Mouse (Mus musculus) erythroblast, embryonic 14.5 days (primary cell): ENCODE measurements around the gene Rbfox1. TPM values are rescaled to one million over a fixed set of nuclear protein-coding genes. Genes with fewer than 3 reads are reported as not detected.

Experiments
- H3K27me3 ChIP-seq: 2 replicates; pipeline ENCODE4 v1.6.1; 2012; ENCODE audit warnings: inconsistent platforms; ENCODE audit not compliant: control insufficient read depth
- H3K36me3 ChIP-seq: 2 replicates; pipeline ENCODE4 v1.6.1; 2012; ENCODE audit warnings: mild to moderate bottlenecking, inconsistent platforms; ENCODE audit not compliant: control insufficient read depth
- H3K4me1 ChIP-seq: 2 replicates; pipeline ENCODE4 v1.6.1; 2012; ENCODE audit warnings: inconsistent platforms; ENCODE audit not compliant: control insufficient read depth
- H3K4me3 ChIP-seq: replicated peaks from 2 replicates; pipeline ENCODE3; 2012; ENCODE audit warnings: moderate library complexity, mild to moderate bottlenecking, inconsistent platforms
- H3K9me3 ChIP-seq: 2 replicates; pipeline ENCODE4 v1.6.1; 2012; ENCODE audit warnings: low read length, inconsistent platforms, mixed read lengths; ENCODE audit not compliant: control insufficient read depth
- GATA1 ChIP-seq: IDR thresholded peaks from 2 replicates; pipeline ENCODE4 v1.6.1; 2012; ENCODE audit warnings: low read length, inconsistent platforms, mixed read lengths
- TAL1 ChIP-seq: IDR thresholded peaks from 3 replicates; pipeline ENCODE4 v1.6.1; 2012; ENCODE audit warnings: low read length, inconsistent platforms, mixed read lengths
- polyA plus RNA-seq: library from polyadenylated mRNA; stranded (reverse); fragments of >175 nt; gene quantifications from 2 replicates; pipeline ENCODE4 v1.2.3, GENCODE M21; 2012

Rbfox1 gene
- polyA plus RNA-seq, 1 experiment = not detected

- Histone ChIP-seq H3K36me3 (no peaks in the 10 kb centered on the region), H3K4me1 (no peaks in the 10 kb centered on the region), H3K27me3 (no peaks in the 10 kb centered on the region), H3K4me3 (no peak overlapping the region), H3K9me3 (no peaks in the 10 kb centered on the region)
- TF ChIP-seq TAL1 = no peak
- TF ChIP-seq GATA1 = no peak
Measured at GRCm38 (mm10) chr16:7047421-7047820, 1162.3 kb downstream of the Rbfox1 start.

- Histone ChIP-seq H3K4me1 (no peaks in the 10 kb centered on the region), H3K36me3 (no peaks in the 10 kb centered on the region), H3K27me3 (no peaks in the 10 kb centered on the region), H3K4me3 (no peak overlapping the region), H3K9me3 (no peaks in the 10 kb centered on the region)
- no peak for TF ChIP-seq GATA1
- no peak for TF ChIP-seq TAL1
Measured at GRCm38 (mm10) chr16:7049162-7049971, 1164.2 kb downstream of the Rbfox1 start.

- Histone ChIP-seq H3K36me3 (no peaks in the 10 kb centered on the region), H3K9me3 (no peaks in the 10 kb centered on the region), H3K27me3 (no peaks in the 10 kb centered on the region), H3K4me3 (no peak overlapping the region), H3K4me1 (no peaks in the 10 kb centered on the region)
- TF ChIP-seq TAL1 = no peak
- TF ChIP-seq GATA1 = no peak
Measured at GRCm38 (mm10) chr16:7050945-7051344, 1165.8 kb downstream of the Rbfox1 start.

GRCm38 (mm10) chr16:7051991-7052390, 1166.8 kb downstream of the Rbfox1 start:
- no peaks in the 10 kb centered on the region for H3K9me3 ChIP-seq
- TF ChIP-seq TAL1 = no peak
- no peak for TF ChIP-seq GATA1
- H3K4me1 ChIP-seq = no peaks in the 10 kb centered on the region
- H3K27me3 ChIP-seq = no peaks in the 10 kb centered on the region
- H3K36me3 ChIP-seq = no peaks in the 10 kb centered on the region
- H3K4me3 ChIP-seq = no peak overlapping the region

GRCm38 (mm10) chr16:7052408-7052807, 1167.3 kb downstream of the Rbfox1 start:
- Histone ChIP-seq H3K36me3 (no peaks in the 10 kb centered on the region), H3K9me3 (no peaks in the 10 kb centered on the region)
- TF ChIP-seq TAL1 (no peak), GATA1 (no peak)

GRCm38 (mm10) chr16:7057789-7058188, 1172.6 kb downstream of the Rbfox1 start:
- H3K4me3 ChIP-seq = no peak overlapping the region
- H3K36me3 ChIP-seq = no peaks in the 10 kb centered on the region
- no peak for TF ChIP-seq GATA1
- no peak for TF ChIP-seq TAL1
- no peaks in the 10 kb centered on the region for H3K27me3 ChIP-seq
- no peaks in the 10 kb centered on the region for H3K4me1 ChIP-seq
- H3K9me3 ChIP-seq = no peaks in the 10 kb centered on the region

More at GRCm38 (mm10) chr16:7052408-7052807, 1167.3 kb downstream of the Rbfox1 start:
- no peaks in the 10 kb centered on the region for H3K27me3 ChIP-seq
- no peak overlapping the region for H3K4me3 ChIP-seq
- H3K4me1 ChIP-seq = no peaks in the 10 kb centered on the region

GRCm38 (mm10) chr16:7058556-7058955, 1173.4 kb downstream of the Rbfox1 start:
- TF ChIP-seq TAL1 (no peak), GATA1 (no peak)
- Histone ChIP-seq H3K36me3 (no peaks in the 10 kb centered on the region), H3K4me1 (no peaks in the 10 kb centered on the region), H3K4me3 (no peak overlapping the region), H3K27me3 (no peaks in the 10 kb centered on the region), H3K9me3 (no peaks in the 10 kb centered on the region)

GRCm38 (mm10) chr16:7059596-7059995, 1174.4 kb downstream of the Rbfox1 start:
- TF ChIP-seq TAL1 (no peak), GATA1 (no peak)
- H3K4me1 ChIP-seq = no peaks in the 10 kb centered on the region
- no peak overlapping the region for H3K4me3 ChIP-seq
- H3K9me3 ChIP-seq = no peaks in the 10 kb centered on the region
- no peaks in the 10 kb centered on the region for H3K27me3 ChIP-seq
- H3K36me3 ChIP-seq = no peaks in the 10 kb centered on the region

- no peak overlapping the region for H3K4me3 ChIP-seq
- H3K9me3 ChIP-seq = no peaks in the 10 kb centered on the region
- H3K36me3 ChIP-seq = no peaks in the 10 kb centered on the region
- TF ChIP-seq GATA1 = no peak
- TF ChIP-seq TAL1 = no peak
- H3K4me1 ChIP-seq = no peaks in the 10 kb centered on the region
- H3K27me3 ChIP-seq = no peaks in the 10 kb centered on the region
Measured at GRCm38 (mm10) chr16:7060864-7061263, 1175.7 kb downstream of the Rbfox1 start.
